Mouse (Mus musculus) erythroid progenitor cell, adult 5-6 weeks (primary cell): ENCODE measurements around the gene Alox12. TPM values are rescaled to one million over a fixed set of nuclear protein-coding genes. Genes with fewer than 3 reads are reported as not detected.

Experiments used
- ATAC-seq: replicated peaks from 2 replicates; pipeline ENCODE4 v1.8.0; 2016; ENCODE audit warnings: moderate number of reproducible peaks, mild to moderate bottlenecking, moderate TSS enrichment, inconsistent platforms; ENCODE audit not compliant: poor library complexity, low FRiP score, severe bottlenecking
- total RNA-seq, 2 experiments: library from RNA; stranded (forward) in 1 of 2; stranded (reverse) in 1 of 2; fragments of 150-400 nt in 1 of 2; fragments of 186-747, 209-891 nt in 1 of 2; gene quantifications; 2 replicates each; pipeline versions ENCODE4 v1.2.3 to v1.2.4; 2015 to 2017; ENCODE audit warnings: low replicate concordance in 2 of 2

Gene Alox12
- total RNA-seq, 2 experiments from 2014 or later, result 1.7 TPM; not detected in 1

GRCm38 (mm10) chr11:70207283-70207682, 47.9 kb downstream of the Alox12 start:
- no peak for ATAC-seq

- ATAC-seq, result no peak
Observed at GRCm38 (mm10) chr11:70206801-70207200, 48.4 kb downstream of the Alox12 start.

- peak; percentile 85 for ATAC-seq
Observed at GRCm38 (mm10) chr11:70201691-70202090, 53.5 kb downstream of the Alox12 start.

GRCm38 (mm10) chr11:70200036-70200608, 55.0 kb downstream of the Alox12 start:
- ATAC-seq, result no peak

- ATAC-seq, result no peak
Observed at GRCm38 (mm10) chr11:70199107-70199506, 56.0 kb downstream of the Alox12 start.

- no peak for ATAC-seq
Observed at GRCm38 (mm10) chr11:70198332-70198731, 56.8 kb downstream of the Alox12 start.

- no peak for ATAC-seq
Observed at GRCm38 (mm10) chr11:70193354-70194285, 61.5 kb downstream of the Alox12 start.

- no peak for ATAC-seq
Observed at GRCm38 (mm10) chr11:70192157-70192556, 63.0 kb downstream of the Alox12 start.

Other genes starting within 250 kb of the Alox12 start
- gene Acadvl, start 239.9 kb downstream of the Alox12 start, total RNA-seq (2015; ENCODE audit: low replicate concordance), result 24.9 and 52.8 TPM in 2 replicates
- 20.7 and 23.4 TPM in 2 replicates for gene Acadvl, start 239.9 kb downstream of the Alox12 start, total RNA-seq (2017; ENCODE audit: low replicate concordance)
- not detected in 2 replicates for gene Dlg4, start 238.4 kb downstream of the Alox12 start, total RNA-seq (2015; ENCODE audit: low replicate concordance)
- 1.1 and 2.7 TPM in 2 replicates for gene Dlg4, start 238.4 kb downstream of the Alox12 start, total RNA-seq (2017; ENCODE audit: low replicate concordance)
- gene Asgr1, start 201.3 kb downstream of the Alox12 start, total RNA-seq (2015; ENCODE audit: low replicate concordance), result not detected in 2 replicates
- not detected in 2 replicates for gene Asgr1, start 201.3 kb downstream of the Alox12 start, total RNA-seq (2017; ENCODE audit: low replicate concordance)
- not detected in 2 replicates for gene Asgr2, start 162.7 kb downstream of the Alox12 start, total RNA-seq (2015; ENCODE audit: low replicate concordance)
- not detected in 2 replicates for gene Asgr2, start 162.7 kb downstream of the Alox12 start, total RNA-seq (2017; ENCODE audit: low replicate concordance)
- 4.2 and 5.0 TPM in 2 replicates for gene Mgl2, start 125.0 kb downstream of the Alox12 start, total RNA-seq (2015; ENCODE audit: low replicate concordance)
- gene Mgl2, start 125.0 kb downstream of the Alox12 start, total RNA-seq (2017; ENCODE audit: low replicate concordance), result 8.0 and 12.5 TPM in 2 replicates
- 1.3 and 11.2 TPM in 2 replicates for gene Clec10a, start 99.2 kb downstream of the Alox12 start, total RNA-seq (2015; ENCODE audit: low replicate concordance)
- 0.77 and 2.6 TPM in 2 replicates for gene Clec10a, start 99.2 kb downstream of the Alox12 start, total RNA-seq (2017; ENCODE audit: low replicate concordance)
- gene Slc16a11, start 42.6 kb downstream of the Alox12 start, total RNA-seq (2015; ENCODE audit: low replicate concordance), result not detected in 2 replicates
- gene Slc16a11, start 42.6 kb downstream of the Alox12 start, total RNA-seq (2017; ENCODE audit: low replicate concordance), result not detected in 2 replicates
- 0.72 and 0.84 TPM in 2 replicates for gene Slc16a13, start 34.3 kb downstream of the Alox12 start, total RNA-seq (2015; ENCODE audit: low replicate concordance)
- gene Slc16a13, start 34.3 kb downstream of the Alox12 start, total RNA-seq (2017; ENCODE audit: low replicate concordance), result 0.39 and 2.3 TPM in 2 replicates
- gene Bcl6b, start 25.6 kb downstream of the Alox12 start, total RNA-seq (2015; ENCODE audit: low replicate concordance), result 1.8 TPM in 1 of 2 replicates, not detected in the other
- 0.61 and 2.3 TPM in 2 replicates for gene Bcl6b, start 25.6 kb downstream of the Alox12 start, total RNA-seq (2017; ENCODE audit: low replicate concordance)
- 31.4 and 102 TPM in 2 replicates for gene 0610010K14Rik, start 17.4 kb downstream of the Alox12 start, total RNA-seq (2015; ENCODE audit: low replicate concordance)
- gene 0610010K14Rik, start 17.4 kb downstream of the Alox12 start, total RNA-seq (2017; ENCODE audit: low replicate concordance), result 14.5 and 24.2 TPM in 2 replicates
- not detected in 2 replicates for gene Gm21988, start 15.5 kb downstream of the Alox12 start, total RNA-seq (2015; ENCODE audit: low replicate concordance)
- 4.1 TPM in 1 of 2 replicates, not detected in the other for gene Gm21988, start 15.5 kb downstream of the Alox12 start, total RNA-seq (2017; ENCODE audit: low replicate concordance)
- 167 and 191 TPM in 2 replicates for gene Rnasek, start 15.5 kb downstream of the Alox12 start, total RNA-seq (2015; ENCODE audit: low replicate concordance)
- gene Rnasek, start 15.5 kb downstream of the Alox12 start, total RNA-seq (2017; ENCODE audit: low replicate concordance), result 21.3 and 24.1 TPM in 2 replicates
- gene Alox12e, start 67.3 kb upstream of the Alox12 start, total RNA-seq (2015; ENCODE audit: low replicate concordance), result 0.42 TPM in 1 of 2 replicates, not detected in the other
- not detected in 2 replicates for gene Alox12e, start 67.3 kb upstream of the Alox12 start, total RNA-seq (2017; ENCODE audit: low replicate concordance)
- gene Alox15, start 96.7 kb upstream of the Alox12 start, total RNA-seq (2015; ENCODE audit: low replicate concordance), result 5.4 and 17.6 TPM in 2 replicates
- gene Alox15, start 96.7 kb upstream of the Alox12 start, total RNA-seq (2017; ENCODE audit: low replicate concordance), result 3.6 and 5.7 TPM in 2 replicates
- gene Pelp1, start 154.7 kb upstream of the Alox12 start, total RNA-seq (2015; ENCODE audit: low replicate concordance), result 3.2 and 8.4 TPM in 2 replicates
- gene Pelp1, start 154.7 kb upstream of the Alox12 start, total RNA-seq (2017; ENCODE audit: low replicate concordance), result 3.1 and 3.8 TPM in 2 replicates
- 30.6 and 51.2 TPM in 2 replicates for gene Arrb2, start 177.3 kb upstream of the Alox12 start, total RNA-seq (2015; ENCODE audit: low replicate concordance)
- 27.9 and 33.4 TPM in 2 replicates for gene Arrb2, start 177.3 kb upstream of the Alox12 start, total RNA-seq (2017; ENCODE audit: low replicate concordance)
- 11.9 and 18.0 TPM in 2 replicates for gene Med11, start 196.6 kb upstream of the Alox12 start, total RNA-seq (2015; ENCODE audit: low replicate concordance)
- gene Med11, start 196.6 kb upstream of the Alox12 start, total RNA-seq (2017; ENCODE audit: low replicate concordance), result 6.4 and 31.5 TPM in 2 replicates
- not detected in 2 replicates for gene Zmynd15, start 204.1 kb upstream of the Alox12 start, total RNA-seq (2015; ENCODE audit: low replicate concordance)
- not detected in 2 replicates for gene Zmynd15, start 204.1 kb upstream of the Alox12 start, total RNA-seq (2017; ENCODE audit: low replicate concordance)
- gene Cxcl16, start 204.6 kb upstream of the Alox12 start, total RNA-seq (2015; ENCODE audit: low replicate concordance), result not detected in 2 replicates
- gene Cxcl16, start 204.6 kb upstream of the Alox12 start, total RNA-seq (2017; ENCODE audit: low replicate concordance), result not detected in 2 replicates
- not detected in 2 replicates for gene Tm4sf5, start 249.9 kb upstream of the Alox12 start, total RNA-seq (2015; ENCODE audit: low replicate concordance)
- not detected in 2 replicates for gene Tm4sf5, start 249.9 kb upstream of the Alox12 start, total RNA-seq (2017; ENCODE audit: low replicate concordance)